Mouse (Mus musculus) intestine, postnatal 0 days (tissue): ENCODE results near the gene P2rx3. TPM values are rescaled to one million over a fixed set of nuclear protein-coding genes. Genes with fewer than 3 reads are reported as not detected.

Experiments used
- ATAC-seq: fragments of 200-750 bp; cut with Nextera tagmentation; 2 replicates; pipeline ENCODE4 v1.8.0; 2017; ENCODE audit warnings: mild to moderate bottlenecking, moderate TSS enrichment, moderate library complexity
- H3K27ac ChIP-seq: fragments of 300-500 bp; sonication (generic); 2 replicates; pipeline ENCODE4 v1.5.1; 2014; ENCODE audit warnings: mild to moderate bottlenecking, low read depth, low read length, moderate library complexity
- H3K27me3 ChIP-seq: fragments of 300-500 bp; sonication (generic); replicated peaks from 2 replicates; pipeline ENCODE4 v1.6.1; 2014; ENCODE audit warnings: low read length, mixed read lengths; ENCODE audit not compliant: control insufficient read depth, insufficient read depth
- H3K36me3 ChIP-seq: fragments of 300-500 bp; sonication (generic); 2 replicates; pipeline ENCODE4 v1.6.1; 2014; ENCODE audit warnings: mild to moderate bottlenecking, moderate library complexity; ENCODE audit not compliant: control insufficient read depth, insufficient read depth
- H3K4me1 ChIP-seq: fragments of 300-500 bp; sonication (generic); replicated peaks from 2 replicates; pipeline ENCODE4 v1.6.1; 2014; ENCODE audit warnings: antibody characterized with exemption, low read length, mixed read lengths; ENCODE audit not compliant: control insufficient read depth, insufficient read depth
- H3K4me2 ChIP-seq: fragments of 300-500 bp; sonication (generic); replicated peaks from 2 replicates; pipeline ENCODE4 v1.6.1; 2014; ENCODE audit warnings: low read depth, mild to moderate bottlenecking, moderate library complexity
- H3K4me3 ChIP-seq: fragments of 300-500 bp; sonication (generic); 2 replicates; pipeline ENCODE4 v1.5.1; 2014; ENCODE audit warnings: low read depth, low read length
- H3K9ac ChIP-seq: fragments of 300-500 bp; sonication (generic); 2 replicates; pipeline ENCODE4 v1.6.1; 2014; ENCODE audit warnings: mild to moderate bottlenecking, low read depth, low read length
- H3K9me3 ChIP-seq: fragments of 300-500 bp; sonication (generic); 2 replicates; pipeline ENCODE4 v1.6.1; 2016; ENCODE audit warnings: mixed run types; ENCODE audit not compliant: control insufficient read depth
- CTCF ChIP-seq: sonication (generic); IDR thresholded peaks from 2 replicates; pipeline ENCODE4 v1.5.1; 2016; ENCODE audit warnings: low read depth, mild to moderate bottlenecking, control low read depth, antibody characterized with exemption, moderate library complexity
- WGBS: fragments of 180-500 bp; shearing (Covaris S2); extraction: QIAGEN DNeasy Blood & Tissue Kit; methylation state at CpG from one replicate; pipeline ENCODE4 v1.1.7; 2014; 5-methylcytosine and 5-hydroxymethylcytosine counted together
- polyA plus RNA-seq: library from polyadenylated mRNA; unstranded; fragments of >200 nt; fragmentation: Nextera tagmentation; extraction: Ambion mirVana; gene quantifications from 2 replicates; pipeline ENCODE4 v1.2.1, GENCODE M21; 2015

The P2rx3 gene
- polyA plus RNA-seq, 1 experiment from 2014 or later, result 0.26 TPM

GRCm38 (mm10) chr2:85033121-85033520, 4.1 kb downstream of the P2rx3 start:
- ATAC-seq, result no peak
- no peak overlapping the region for H3K27ac ChIP-seq
- H3K4me1 ChIP-seq, result peaks cover 6% of the 10 kb centered on the region; the same call in 1 of the 2 replicates
- 84% methylated on average over 2 of the region's 2 CpGs for WGBS
- no peak for TF ChIP-seq CTCF
- H3K9me3 ChIP-seq, result no peaks in the 10 kb centered on the region
- no peak overlapping the region for H3K9ac ChIP-seq
- H3K27me3 ChIP-seq, result no peaks in the 10 kb centered on the region
- no peak overlapping the region for H3K4me3 ChIP-seq
- no peak overlapping the region for H3K4me2 ChIP-seq
- H3K36me3 ChIP-seq, result no peaks in the 10 kb centered on the region

- 51% methylated on average over 6 of the region's 6 CpGs for WGBS
- H3K4me3 ChIP-seq, result no peak overlapping the region
- H3K4me1 ChIP-seq, result no peaks in the 10 kb centered on the region
- no peaks in the 10 kb centered on the region for H3K9me3 ChIP-seq
- no peak overlapping the region for H3K4me2 ChIP-seq
- H3K9ac ChIP-seq, result no peak overlapping the region
- no peaks in the 10 kb centered on the region for H3K36me3 ChIP-seq
- no peak overlapping the region for H3K27ac ChIP-seq
- H3K27me3 ChIP-seq, result no peaks in the 10 kb centered on the region
- no peak for ATAC-seq
- no peak for TF ChIP-seq CTCF
Observed at GRCm38 (mm10) chr2:85030989-85031388, 6.3 kb downstream of the P2rx3 start.

GRCm38 (mm10) chr2:85029897-85030296, 7.4 kb downstream of the P2rx3 start:
- TF ChIP-seq CTCF, result no peak
- H3K27ac ChIP-seq, result no peak overlapping the region

GRCm38 (mm10) chr2:85027281-85027680, 10.0 kb downstream of the P2rx3 start:
- ATAC-seq, result no peak
- Histone ChIP-seq H3K4me3 (no peak overlapping the region), H3K9me3 (no peaks in the 10 kb centered on the region), H3K9ac (no peak overlapping the region), H3K36me3 (no peaks in the 10 kb centered on the region), H3K27me3 (no peaks in the 10 kb centered on the region), H3K4me1 (no peaks in the 10 kb centered on the region), H3K4me2 (no peak overlapping the region), H3K27ac (no peak overlapping the region)
- 65% methylated on average over 5 of the region's 5 CpGs for WGBS
- no peak for TF ChIP-seq CTCF

More at GRCm38 (mm10) chr2:85029897-85030296, 7.4 kb downstream of the P2rx3 start:
- ATAC-seq, result peak; percentile 62
- 13% methylated on average over 6 of the region's 6 CpGs for WGBS
- Histone ChIP-seq H3K4me3 (no peak overlapping the region), H3K36me3 (no peaks in the 10 kb centered on the region), H3K4me2 (no peak overlapping the region), H3K4me1 (no peaks in the 10 kb centered on the region), H3K9me3 (no peaks in the 10 kb centered on the region), H3K27me3 (no peaks in the 10 kb centered on the region), H3K9ac (no peak overlapping the region)

- Histone ChIP-seq H3K9me3 (no peaks in the 10 kb centered on the region), H3K27ac (no peak overlapping the region), H3K9ac (no peak overlapping the region), H3K4me2 (no peak overlapping the region), H3K27me3 (no peaks in the 10 kb centered on the region), H3K36me3 (no peaks in the 10 kb centered on the region), H3K4me3 (no peak overlapping the region), H3K4me1 (no peaks in the 10 kb centered on the region)
- no peak for ATAC-seq
- WGBS, result 81% methylated on average over 3 of the region's 3 CpGs
- no peak for TF ChIP-seq CTCF
Observed at GRCm38 (mm10) chr2:85026178-85026577, 11.1 kb downstream of the P2rx3 start.

- Histone ChIP-seq H3K4me2 (no peak overlapping the region), H3K36me3 (no peaks in the 10 kb centered on the region), H3K27ac (no peak overlapping the region), H3K9me3 (no peaks in the 10 kb centered on the region), H3K4me3 (no peak overlapping the region), H3K9ac (no peak overlapping the region), H3K4me1 (no peaks in the 10 kb centered on the region), H3K27me3 (no peaks in the 10 kb centered on the region)
- 18% methylated on average over 4 of the region's 4 CpGs for WGBS
- peak; percentile 10; the same call in 1 of the 2 replicates for ATAC-seq
- peak; percentile 87 for TF ChIP-seq CTCF
Observed at GRCm38 (mm10) chr2:85022043-85022442, 15.2 kb downstream of the P2rx3 start.

GRCm38 (mm10) chr2:85014588-85014982, 22.7 kb downstream of the P2rx3 start:
- Histone ChIP-seq H3K9me3 (no peaks in the 10 kb centered on the region), H3K27ac (no peak overlapping the region), H3K9ac (no peak overlapping the region), H3K4me1 (peaks cover 11% of the 10 kb centered on the region), H3K4me2 (no peak overlapping the region), H3K27me3 (no peaks in the 10 kb centered on the region), H3K4me3 (no peak overlapping the region), H3K36me3 (no peaks in the 10 kb centered on the region)
- no peak for ATAC-seq
- 24% methylated on average over 3 of the region's 3 CpGs for WGBS
- no peak for TF ChIP-seq CTCF
